Mouse (Mus musculus) E14TG2a.4 (cell line): ENCODE measurements around the gene Clec2g.

ENCODE experiments used
- CTCF ChIP-seq: conservative IDR thresholded peaks from 2 replicates; pipeline ENCODE4 v1.5.1; 2014; ENCODE audit warnings: low read length
- NANOG ChIP-seq: IDR thresholded peaks from 2 replicates; pipeline ENCODE4 v1.6.1; 2014; ENCODE audit warnings: borderline replicate concordance, low read length, mixed read lengths
- POU5F1 ChIP-seq: IDR thresholded peaks from 2 replicates; pipeline ENCODE4 v1.6.1; 2014; ENCODE audit warnings: low read length, borderline replicate concordance

DNA sequence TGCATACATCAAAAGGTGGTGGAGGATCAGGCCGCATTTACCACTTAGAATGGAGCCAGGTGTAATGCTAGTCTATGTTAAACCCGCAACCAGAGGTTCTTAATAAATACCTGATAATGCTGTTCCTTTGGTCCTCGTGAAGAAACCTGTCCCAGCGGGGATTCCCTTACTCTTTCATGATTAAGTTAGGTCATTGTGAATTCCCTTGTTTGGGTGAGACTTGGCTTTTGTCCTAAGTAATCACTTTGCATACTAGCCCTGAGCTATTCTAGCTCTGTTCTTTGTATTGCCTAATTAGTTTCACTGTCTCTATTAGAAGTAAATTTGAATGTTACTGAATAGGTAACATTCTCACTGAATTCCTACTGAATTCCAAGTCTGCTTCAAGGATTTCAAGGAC is 60.2 kb downstream of the Clec2g start:
- TF ChIP-seq POU5F1 (no peak), NANOG (no peak; the same call in 1 of the 2 replicates), CTCF (no peak)
